15 mouse cellular contexts compared by ENCODE assay signal in genomic region chr15:52892244-52892950, GRCm38 (mm10).
DNase-seq lines count a peak whose midpoint lies in the region; ATAC-seq and TF ChIP-seq lines count a peak whose summit lies in the region.
"Had no signal": no experiment of that assay in that cellular context is flagged by ENCODE, and none has a peak within 500 bp of the region (broad histone marks: within the 10 kb centered on the region; RNA-seq: fewer than 3 reads in every experiment).

No protein-coding gene starts in this region.

- WGBS in forebrain, embryonic 13.5 days, result 81% methylated on average over 9 of the region's 9 CpGs
- WGBS in forebrain, embryonic 11.5 days, result 82% methylated on average over 9 of the region's 9 CpGs

- no peak for TF ChIP-seq CTCF in brain, embryonic 14.5 days (IDR thresholded peaks at IDR 0.05; ENCODE audit: borderline replicate concordance, extremely low read depth, insufficient read depth, insufficient read length)

- TF ChIP-seq POLR2A in brain, embryonic 14.5 days (IDR thresholded peaks at IDR 0.05; ENCODE audit: borderline replicate concordance, extremely low read depth, insufficient read depth, insufficient read length, poor library complexity, severe bottlenecking), result no peak

- H3K4me1 ChIP-seq in forebrain, embryonic 13.5 days, result no peaks in the 10 kb centered on the region
- no peaks in the 10 kb centered on the region for H3K4me1 ChIP-seq in forebrain, embryonic 11.5 days (replicated peaks; ENCODE audit: control insufficient read depth, insufficient read depth, low read length)
- H3K4me1 ChIP-seq: neural tube, embryonic 15.5 days had no signal

- H3K36me3 ChIP-seq in forebrain, embryonic 13.5 days (ENCODE audit: poor library complexity, severe bottlenecking), result no peaks in the 10 kb centered on the region
- no peaks in the 10 kb centered on the region for H3K36me3 ChIP-seq in forebrain, embryonic 11.5 days (ENCODE audit: control insufficient read depth, insufficient read depth, low read length)
- H3K36me3 ChIP-seq: neural tube, embryonic 15.5 days had no signal

- H3K4me3 ChIP-seq in forebrain, embryonic 13.5 days, result no peak overlapping the region
- H3K4me3 ChIP-seq in forebrain, embryonic 11.5 days (ENCODE audit: low read depth, low read length), result no peak overlapping the region
- H3K4me3 ChIP-seq: erythroblast, embryonic 14.5 days; gastrocnemius, adult 2 months; heart, adult 2 months; neural tube, embryonic 15.5 days had no signal

- 0 out of 2 replicates have a peak, but pooled peaks have one; percentile 45 for ATAC-seq in forebrain, embryonic 13.5 days
- no peak for ATAC-seq in forebrain, embryonic 11.5 days (replicated peaks; ENCODE audit: low FRiP score)

- no peak for DNase-seq in forebrain, embryonic 11.5 days (ENCODE audit: low spot score)
- peak; percentile 21 for DNase-seq in left cerebral cortex, postnatal 4 days
- DNase-seq in left cerebral cortex, postnatal 36 days (ENCODE audit: low spot score in 2 of 2), result no peak
- peak; percentile 71 for DNase-seq in brain, embryonic 14.5 days (ENCODE audit: low read depth)
- peak; percentile 11 to 13 for DNase-seq in layer of hippocampus, postnatal 36 days
- no peak for DNase-seq in adrenal gland, postnatal 4 days (ENCODE audit: low spot score in 2 of 2)
- DNase-seq: B cell, adult 2 months; cerebellum, adult 2 months; gastrocnemius, adult 2 months; heart, adult 2 months; kidney, adult 9 months; thymus, postnatal 25 days had no signal

- H3K9me3 ChIP-seq in forebrain, embryonic 13.5 days (replicated peaks), result 0 out of 2 replicates have a peak, but pooled peaks cover 3% of the 10 kb centered on the region
- H3K9me3 ChIP-seq in forebrain, embryonic 11.5 days (ENCODE audit: control insufficient read depth, low read length), result no peaks in the 10 kb centered on the region
- H3K9me3 ChIP-seq: neural tube, embryonic 15.5 days had no signal

- no peak overlapping the region for H3K4me2 ChIP-seq in forebrain, embryonic 13.5 days
- no peak overlapping the region for H3K4me2 ChIP-seq in forebrain, embryonic 11.5 days (ENCODE audit: low read depth, low read length, severe bottlenecking)
- H3K4me2 ChIP-seq: neural tube, embryonic 15.5 days had no signal

- intact Hi-C loops in left cerebral cortex, postnatal 4 days (cut with DNase I), result no loop called here
- intact Hi-C loops in left cerebral cortex, postnatal 36 days (cut with DNase I), result no loop called here

- H3K27me3 ChIP-seq in forebrain, embryonic 13.5 days, result no peaks in the 10 kb centered on the region
- no peaks in the 10 kb centered on the region for H3K27me3 ChIP-seq in forebrain, embryonic 11.5 days (ENCODE audit: control insufficient read depth, insufficient read depth, low read length)
- H3K27me3 ChIP-seq: neural tube, embryonic 15.5 days had no signal

- no peak overlapping the region for H3K27ac ChIP-seq in forebrain, embryonic 13.5 days
- no peak overlapping the region for H3K27ac ChIP-seq in forebrain, embryonic 11.5 days (ENCODE audit: low read depth, low read length)
- H3K27ac ChIP-seq: gastrocnemius, adult 2 months; heart, adult 2 months; neural tube, embryonic 15.5 days had no signal

- no peak overlapping the region for H3K9ac ChIP-seq in forebrain, embryonic 13.5 days
- no peak overlapping the region for H3K9ac ChIP-seq in forebrain, embryonic 11.5 days (ENCODE audit: low read length)
- H3K9ac ChIP-seq: neural tube, embryonic 15.5 days had no signal

Comparison
In these comparisons a context has a peak if more than half of its experiments do, and no peak if none do; other contexts are left out.
1. DNase-seq: peak in left cerebral cortex, postnatal 4 days (single experiment), brain, embryonic 14.5 days (single experiment) and layer of hippocampus, postnatal 36 days (2 of 2); none in forebrain, embryonic 11.5 days (single experiment), left cerebral cortex, postnatal 36 days (0 of 2) and adrenal gland, postnatal 4 days (0 of 2).